Mouse (Mus musculus): Measurements from ENCODE around the gene Ppp3ca.

DNA sequence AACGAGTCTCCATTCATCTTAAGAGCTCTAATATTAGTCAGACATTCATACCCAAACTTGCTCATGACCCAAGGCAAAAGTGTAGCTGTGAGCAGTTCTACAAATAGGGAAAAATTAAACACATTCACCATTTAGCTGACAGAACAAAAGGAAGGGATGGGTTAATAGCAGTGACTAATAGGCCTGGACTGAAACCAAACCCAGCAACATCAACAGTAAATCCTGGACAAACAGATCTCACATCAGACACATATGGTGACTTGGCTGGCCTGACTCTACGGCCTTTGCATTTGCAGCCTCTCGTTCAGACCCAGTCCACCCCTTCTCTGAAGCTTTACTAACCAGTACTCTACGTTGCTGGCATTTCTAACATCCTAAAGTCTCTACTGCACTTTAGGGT, 19.0 kb upstream of the Ppp3ca start:
- no peak for TF ChIP-seq CTCF (IDR thresholded peaks at IDR 0.05; ENCODE audit: extremely low read depth, insufficient read depth, low read length)
- TF ChIP-seq POLR2A (IDR thresholded peaks at IDR 0.05; ENCODE audit: extremely low read depth, insufficient read depth, low read length) = no peak
